Mouse (Mus musculus): ENCODE measurements around the gene 4931417E11Rik.

Gene 4931417E11Rik

DNA sequence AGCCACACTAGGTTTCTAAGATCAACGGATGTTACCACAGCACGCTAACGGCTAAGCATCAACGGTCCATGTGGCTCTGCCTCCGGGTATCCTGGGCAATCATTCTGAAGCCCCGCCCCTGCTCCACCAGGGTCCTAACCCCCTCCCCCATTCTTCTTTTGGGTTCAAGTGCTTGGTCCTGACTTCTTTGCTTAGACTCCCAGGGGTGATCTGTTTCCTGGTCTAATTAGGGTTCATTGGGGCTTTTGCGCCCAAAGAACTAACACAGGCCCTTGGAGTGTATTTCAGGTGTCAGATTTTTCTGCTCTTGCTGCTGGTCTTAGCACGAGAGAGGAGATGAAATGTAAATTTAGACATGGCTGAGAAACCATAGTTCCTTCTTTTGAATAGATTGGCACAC lies at the start of gene 4931417E11Rik:
Gene 4931417E11Rik, minus strand, starts transcription at position 101 of the 400 bp plus-strand sequence.
- no peak for DNase-seq (ENCODE audit: low spot score)

DNA sequence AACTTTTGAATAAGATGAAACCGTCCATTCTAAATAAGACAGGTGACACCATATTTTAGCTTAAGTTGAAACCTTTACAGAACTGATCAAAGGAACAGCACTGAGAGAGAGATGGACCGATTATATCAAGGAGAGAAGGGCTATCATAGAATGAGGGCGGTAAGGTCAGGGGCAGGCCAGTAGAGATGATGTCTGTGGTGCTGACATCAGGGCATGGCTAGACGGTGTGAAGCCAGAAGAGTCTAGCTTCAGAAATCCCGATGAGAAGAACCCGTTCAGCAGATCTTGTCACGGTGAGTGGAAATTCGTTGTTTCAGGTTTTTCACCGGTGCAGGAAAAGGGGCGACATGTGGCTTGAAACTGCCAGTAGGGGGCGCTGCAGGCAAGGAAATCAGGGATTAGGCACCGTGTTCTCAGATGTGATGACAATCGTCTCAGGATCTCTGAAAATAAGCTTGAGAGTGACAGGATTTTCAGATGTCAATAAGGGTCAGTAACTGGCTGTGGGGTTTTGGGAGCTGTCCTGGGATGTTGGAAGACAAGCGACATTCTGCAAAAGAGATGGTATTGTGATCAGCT lies 48.4 kb upstream of the 4931417E11Rik start:
- peak; percentile 67 for DNase-seq (ENCODE audit: low spot score)

GRCm38 (mm10) chr6:73512907-73513306 lies 43.4 kb upstream of the 4931417E11Rik start:
- DNase-seq (ENCODE audit: low spot score): no peak

GRCm38 (mm10) chr6:73499631-73500030 lies 30.2 kb upstream of the 4931417E11Rik start:
- DNase-seq (ENCODE audit: low spot score): no peak

DNA sequence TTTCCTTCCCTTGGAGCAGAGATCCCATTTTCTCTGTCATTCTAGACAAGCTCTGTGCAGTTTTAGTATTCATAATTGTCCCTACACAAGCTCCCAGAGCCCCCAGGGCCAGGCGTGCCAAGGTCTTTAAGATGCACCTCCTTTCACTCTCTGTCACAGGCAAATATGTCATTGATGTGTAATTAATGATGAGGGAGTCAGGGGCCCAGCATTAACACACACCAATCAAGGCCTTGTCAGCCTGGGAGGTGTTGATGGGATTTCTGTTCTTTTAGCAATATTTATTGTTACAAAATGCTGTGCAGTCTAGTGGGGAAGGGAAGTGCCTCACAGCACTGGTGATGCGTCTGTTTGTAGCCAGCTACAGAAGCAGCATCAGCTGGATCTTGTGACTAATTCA lies 27.9 kb upstream of the 4931417E11Rik start:
- no peak for DNase-seq (ENCODE audit: low spot score)

DNA sequence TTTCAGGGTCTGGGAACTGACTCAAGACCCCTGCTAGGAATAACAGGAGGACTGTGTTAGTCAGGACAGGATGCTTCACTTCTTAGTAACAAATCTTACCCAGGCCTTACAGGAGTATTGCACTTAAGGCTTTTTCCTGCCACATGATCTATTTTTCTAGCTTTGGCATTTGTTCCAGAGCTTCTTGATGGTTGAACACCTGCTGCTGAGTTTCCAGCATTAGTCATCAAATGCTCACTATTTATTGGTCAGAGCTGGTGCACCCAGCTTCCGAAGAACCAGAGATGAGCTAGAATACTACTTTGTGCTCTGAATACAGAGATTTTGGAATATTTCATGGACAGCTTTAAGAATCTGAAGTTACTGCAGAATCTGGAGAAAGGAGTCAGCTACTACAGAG lies 21.1 kb upstream of the 4931417E11Rik start:
- DNase-seq (ENCODE audit: low spot score): no peak

- no peak for DNase-seq (ENCODE audit: low spot score)
Observed at GRCm38 (mm10) chr6:73485616-73486015, 16.1 kb upstream of the 4931417E11Rik start.

DNA sequence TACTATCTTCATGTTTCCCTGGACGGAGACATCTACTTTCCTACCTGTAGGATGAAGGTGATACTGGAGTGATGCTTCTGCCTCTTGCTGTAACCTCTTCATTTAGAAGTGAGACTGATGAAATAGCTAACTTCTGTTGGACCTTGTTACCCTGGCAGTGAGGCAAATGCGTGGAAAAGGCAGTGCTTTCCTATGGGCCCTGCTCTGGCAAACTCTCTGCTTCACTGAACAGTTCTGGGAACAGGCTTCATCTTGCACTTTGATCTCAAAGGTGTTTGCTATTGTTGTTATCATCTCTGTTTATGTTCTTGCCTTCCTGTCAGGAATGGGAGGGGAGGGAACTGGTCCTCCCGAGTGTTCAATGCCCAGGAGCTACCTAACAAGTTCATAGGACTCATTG lies 3.4 kb downstream of the 4931417E11Rik start:
- no peak for DNase-seq (ENCODE audit: low spot score)

DNA sequence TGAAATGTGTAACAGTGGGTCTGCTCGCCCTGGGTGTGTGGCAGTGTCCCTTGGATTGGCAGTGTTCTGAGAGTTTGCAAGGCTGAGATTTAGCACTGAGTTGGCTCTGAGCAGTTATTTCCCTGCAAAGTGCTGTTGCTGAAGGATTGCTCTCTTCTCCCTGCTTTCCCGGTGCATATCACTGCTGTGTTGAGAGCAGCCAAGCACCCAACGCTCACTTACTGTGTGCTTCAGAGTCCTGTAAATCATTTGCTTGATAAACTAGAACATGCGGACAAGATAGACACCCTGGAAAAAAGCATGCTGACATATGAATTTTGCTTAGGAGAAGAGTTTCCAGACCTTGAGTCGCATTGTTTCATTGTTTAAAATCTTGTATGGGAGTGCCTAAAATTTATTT lies 6.9 kb downstream of the 4931417E11Rik start:
- no peak for DNase-seq (ENCODE audit: low spot score)

DNA sequence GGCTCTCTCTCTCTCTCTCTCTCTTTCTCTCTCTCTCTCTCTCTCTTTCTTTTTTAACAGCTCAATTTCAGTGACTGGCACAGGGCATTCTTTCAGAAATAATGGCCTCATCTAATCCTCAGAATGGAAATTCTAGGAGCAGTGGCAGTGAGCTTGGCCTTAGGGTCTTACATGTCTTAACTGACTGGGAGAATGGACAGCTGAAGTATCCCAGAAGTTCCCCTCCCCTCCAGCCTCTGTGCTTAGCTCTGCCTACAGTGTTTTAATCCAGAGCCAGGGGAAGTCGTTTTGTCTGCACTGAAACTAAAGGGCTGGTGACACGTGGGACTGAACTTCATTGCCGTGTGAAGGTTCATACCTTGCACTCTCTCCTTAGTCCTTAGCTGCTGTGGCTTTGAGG lies 35.6 kb downstream of the 4931417E11Rik start:
- DNase-seq (ENCODE audit: low spot score): no peak

- no peak for DNase-seq (ENCODE audit: low spot score)
Observed at GRCm38 (mm10) chr6:73428618-73429336, 40.7 kb downstream of the 4931417E11Rik start.

DNA sequence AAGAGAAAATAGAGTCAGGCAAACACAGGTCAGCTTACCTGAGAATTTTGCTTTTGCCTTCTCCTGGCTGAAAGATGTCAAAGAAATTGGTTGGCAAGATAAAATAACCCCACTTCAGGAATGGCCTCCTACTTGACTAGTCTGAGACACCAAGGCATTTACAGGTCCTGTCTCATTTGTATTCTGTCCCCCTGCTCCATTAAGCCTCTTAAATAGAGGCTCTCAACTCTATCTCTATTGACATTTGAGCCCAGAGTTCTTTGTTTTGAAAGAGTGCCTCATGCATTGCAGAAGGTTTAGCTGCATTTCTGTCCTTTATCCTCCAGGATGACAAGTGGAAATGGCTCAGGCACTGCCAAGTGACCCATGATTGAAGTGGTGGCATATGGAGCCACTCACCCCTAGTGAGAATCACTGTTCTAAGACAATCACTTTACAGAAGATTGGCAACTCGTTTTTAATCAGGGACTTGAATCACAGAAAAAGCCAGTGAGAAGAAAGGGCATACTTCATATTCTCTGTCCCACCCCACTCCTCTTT lies 42.1 kb downstream of the 4931417E11Rik start:
- DNase-seq (ENCODE audit: low spot score): no peak
